Mouse (Mus musculus) thymus, adult 2 months (tissue): ENCODE measurements around the gene Cdk17.

Experiments
- CTCF ChIP-seq: fragments of 200-500 bp; IDR thresholded peaks from 2 replicates; pipeline ENCODE4 v1.5.1; 2012; ENCODE audit warnings: mild to moderate bottlenecking, control low read depth, low read length, moderate library complexity, borderline replicate concordance; ENCODE audit not compliant: control insufficient read depth, poor library complexity, insufficient read depth; ENCODE audit errors: extremely low read depth
- POLR2A ChIP-seq: fragments of 200-500 bp; IDR thresholded peaks from 2 replicates; pipeline ENCODE4 v1.6.1; 2012; ENCODE audit warnings: mild to moderate bottlenecking, low read length, control low read depth, moderate library complexity; ENCODE audit not compliant: control insufficient read depth, poor library complexity, insufficient read depth; ENCODE audit errors: extremely low read depth

- no peak for TF ChIP-seq POLR2A
- TF ChIP-seq CTCF = no peak
These were observed 74.0 kb downstream of the Cdk17 start for GRCm38 (mm10) chr10:93234692-93235091.
